Mouse (Mus musculus) layer of hippocampus, adult 2 months (tissue): ENCODE measurements at regions not wholly inside any gene's neighbourhood (a gene's known extent, or its start where the extent isn't known, plus 50 kb on each side); places are given as distances from the start of the nearest gene placed in this dataset.
"Not testable (repeated sequence)": the region's sequence is repeated elsewhere in the genome, so short reads cannot be mapped to it uniquely, and the experiment has no call there.

Experiments used
- DNase-seq, 2 experiments: peaks; one replicate each; pipeline ENCODE4 v3.0.0; 2022; ENCODE audit warnings: low spot score in 2 of 2
- H3K27ac ChIP-seq: fragments of 200-600 bp; 2 replicates; pipeline ENCODE4 v1.8.1; 2022
- H3K4me3 ChIP-seq: fragments of 200-600 bp; 2 replicates; pipeline ENCODE4 v1.8.1; 2022; ENCODE audit warnings: mild to moderate bottlenecking
- CTCF ChIP-seq: fragments of 200-600 bp; conservative IDR thresholded peaks from 2 replicates; pipeline ENCODE4 v1.8.1; 2022; ENCODE audit warnings: antibody characterized with exemption, mild to moderate bottlenecking, moderate library complexity

- no peak for DNase-seq
- no peak overlapping the region for H3K4me3 ChIP-seq
- no peak overlapping the region for H3K27ac ChIP-seq
- TF ChIP-seq CTCF: no peak
Measured at GRCm38 (mm10) chr19:49305804-49306203, 1100.0 kb downstream of the Sorcs3 start.

- Histone ChIP-seq H3K27ac (no peak overlapping the region), H3K4me3 (no peak overlapping the region)
- DNase-seq: no peak
- TF ChIP-seq CTCF: no peak
Measured at GRCm38 (mm10) chr19:49314229-49314628, 1108.4 kb downstream of the Sorcs3 start.

GRCm38 (mm10) chr19:49359642-49360041, 1153.8 kb downstream of the Sorcs3 start:
- no peak overlapping the region for H3K27ac ChIP-seq
- TF ChIP-seq CTCF: no peak
- DNase-seq: peak; percentile 56 to 67
- no peak overlapping the region for H3K4me3 ChIP-seq

GRCm38 (mm10) chr19:49360715-49361114, 1154.9 kb downstream of the Sorcs3 start:
- no peak for DNase-seq
- TF ChIP-seq CTCF: no peak

GRCm38 (mm10) chr19:49361116-49361515, 1155.3 kb downstream of the Sorcs3 start:
- not testable (repeated sequence) for DNase-seq, H3K4me3 ChIP-seq, H3K27ac ChIP-seq

More at GRCm38 (mm10) chr19:49360715-49361114, 1154.9 kb downstream of the Sorcs3 start:
- no peak overlapping the region for H3K4me3 ChIP-seq
- no peak overlapping the region for H3K27ac ChIP-seq

GRCm38 (mm10) chr19:49372921-49373320, 1167.1 kb downstream of the Sorcs3 start:
- Histone ChIP-seq H3K4me3 (no peak overlapping the region), H3K27ac (no peak overlapping the region)
- no peak for DNase-seq
- no peak for TF ChIP-seq CTCF

GRCm38 (mm10) chr19:49374295-49374694, 1168.5 kb downstream of the Sorcs3 start:
- TF ChIP-seq CTCF: no peak
- Histone ChIP-seq H3K27ac (no peak overlapping the region), H3K4me3 (no peak overlapping the region)
- no peak for DNase-seq

GRCm38 (mm10) chr19:49374926-49375325, 1169.1 kb downstream of the Sorcs3 start:
- TF ChIP-seq CTCF: no peak
- no peak for DNase-seq
- Histone ChIP-seq H3K27ac (no peak overlapping the region), H3K4me3 (no peak overlapping the region)

- Histone ChIP-seq H3K27ac (no peak overlapping the region), H3K4me3 (no peak overlapping the region)
- DNase-seq: no peak
- TF ChIP-seq CTCF: no peak
Measured at GRCm38 (mm10) chr19:49375754-49376619, 1170.2 kb downstream of the Sorcs3 start.

GRCm38 (mm10) chr19:49379646-49380045, 1173.8 kb downstream of the Sorcs3 start:
- H3K27ac ChIP-seq: no peak overlapping the region

GRCm38 (mm10) chr19:49396257-49396656, 1190.4 kb downstream of the Sorcs3 start:
- Histone ChIP-seq H3K4me3 (no peak overlapping the region), H3K27ac (no peak overlapping the region)
- TF ChIP-seq CTCF: no peak
- DNase-seq: no peak

More at GRCm38 (mm10) chr19:49379646-49380045, 1173.8 kb downstream of the Sorcs3 start:
- DNase-seq: no peak
- TF ChIP-seq CTCF: no peak
- H3K4me3 ChIP-seq: no peak overlapping the region

GRCm38 (mm10) chr19:49415326-49415725, 1209.5 kb downstream of the Sorcs3 start:
- Histone ChIP-seq H3K27ac (no peak overlapping the region), H3K4me3 (no peak overlapping the region)
- no peak for DNase-seq
- no peak for TF ChIP-seq CTCF

GRCm38 (mm10) chr19:49423059-49423900, 1217.5 kb downstream of the Sorcs3 start:
- no peak for DNase-seq
- Histone ChIP-seq H3K4me3 (no peak overlapping the region), H3K27ac (no peak overlapping the region)
- TF ChIP-seq CTCF: no peak
